Mouse (Mus musculus): ENCODE data around the gene Gm29609. TPM values are rescaled to one million over a fixed set of nuclear protein-coding genes. Genes with fewer than 3 reads are reported as not detected.

Gm29609 gene
- polyA plus RNA-seq, 1 experiment from 2014 or later: 0.74 TPM

GRCm38 (mm10) chr5:31137658-31138057 is 42.1 kb downstream of the Gm29609 start:
- Histone ChIP-seq H3K27ac (replicated peaks) (no peak overlapping the region), H3K9me3 (replicated peaks) (no peaks in the 10 kb centered on the region), H3K9ac (no peak overlapping the region), H3K36me3 (replicated peaks) (no peaks in the 10 kb centered on the region), H3K4me3 (replicated peaks) (no peak overlapping the region), H3K27me3 (peaks cover 71% of the 10 kb centered on the region), H3K4me1 (replicated peaks) (0 out of 2 replicates have a peak, but pooled peaks cover 3% of the 10 kb centered on the region), H3K4me2 (no peak overlapping the region)
- WGBS (ENCODE audit: insufficient replicate concordance): 4% methylated on average over 13 of the region's 13 CpGs
- ATAC-seq (ENCODE audit: insufficient read depth): no peak

GRCm38 (mm10) chr5:31136730-31137424 is 42.8 kb downstream of the Gm29609 start:
- no peaks in the 10 kb centered on the region for H3K36me3 ChIP-seq (replicated peaks)
- no peaks in the 10 kb centered on the region for H3K9me3 ChIP-seq (replicated peaks)
- ATAC-seq (ENCODE audit: insufficient read depth): no peak
- no peak overlapping the region for H3K4me3 ChIP-seq (replicated peaks)
- no peak overlapping the region for H3K9ac ChIP-seq
- H3K27me3 ChIP-seq: peaks cover 71% of the 10 kb centered on the region
- H3K4me1 ChIP-seq (replicated peaks): 0 out of 2 replicates have a peak, but pooled peaks cover 3% of the 10 kb centered on the region
- H3K4me2 ChIP-seq: no peak overlapping the region
- no peak overlapping the region for H3K27ac ChIP-seq (replicated peaks)
- 2% methylated on average over 33 of the region's 33 CpGs for WGBS (ENCODE audit: insufficient replicate concordance)

- 28% methylated on average over 5 of the region's 5 CpGs for WGBS (ENCODE audit: insufficient replicate concordance)
- ATAC-seq (ENCODE audit: insufficient read depth): no peak
Observed at GRCm38 (mm10) chr5:31126050-31126449, 53.7 kb downstream of the Gm29609 start.

GRCm38 (mm10) chr5:31123481-31123880 is 56.2 kb downstream of the Gm29609 start:
- H3K9ac ChIP-seq: no peak overlapping the region
- H3K27ac ChIP-seq (replicated peaks): no peak overlapping the region
- H3K4me1 ChIP-seq (replicated peaks): no peaks in the 10 kb centered on the region
- ATAC-seq (ENCODE audit: insufficient read depth): no peak
- H3K27me3 ChIP-seq: no peaks in the 10 kb centered on the region
- no peak overlapping the region for H3K4me2 ChIP-seq
- no peaks in the 10 kb centered on the region for H3K36me3 ChIP-seq (replicated peaks)
- WGBS (ENCODE audit: insufficient replicate concordance): 40% methylated on average over 2 of the region's 2 CpGs
- H3K9me3 ChIP-seq (replicated peaks): no peaks in the 10 kb centered on the region
- no peak overlapping the region for H3K4me3 ChIP-seq (replicated peaks)

More at GRCm38 (mm10) chr5:31126050-31126449, 53.7 kb downstream of the Gm29609 start:
- Histone ChIP-seq H3K4me1 (replicated peaks) (no peaks in the 10 kb centered on the region), H3K4me2 (no peak overlapping the region), H3K27me3 (peaks cover 15% of the 10 kb centered on the region), H3K9ac (no peak overlapping the region), H3K4me3 (replicated peaks) (no peak overlapping the region), H3K9me3 (replicated peaks) (no peaks in the 10 kb centered on the region), H3K36me3 (replicated peaks) (no peaks in the 10 kb centered on the region), H3K27ac (replicated peaks) (no peak overlapping the region)

- Histone ChIP-seq H3K9ac (no peak overlapping the region), H3K27ac (replicated peaks) (no peak overlapping the region), H3K4me1 (replicated peaks) (no peaks in the 10 kb centered on the region), H3K9me3 (replicated peaks) (no peaks in the 10 kb centered on the region), H3K4me3 (replicated peaks) (no peak overlapping the region), H3K36me3 (replicated peaks) (no peaks in the 10 kb centered on the region), H3K27me3 (peaks cover 10% of the 10 kb centered on the region), H3K4me2 (no peak overlapping the region)
- no peak for ATAC-seq (ENCODE audit: insufficient read depth)
- 36% methylated on average over 8 of the region's 8 CpGs for WGBS (ENCODE audit: insufficient replicate concordance)
Observed at GRCm38 (mm10) chr5:31121111-31121510, 58.6 kb downstream of the Gm29609 start.

GRCm38 (mm10) chr5:31116912-31117311 is 62.8 kb downstream of the Gm29609 start:
- Histone ChIP-seq H3K27ac (replicated peaks) (no peak overlapping the region), H3K4me3 (replicated peaks) (no peak overlapping the region), H3K4me2 (no peak overlapping the region), H3K4me1 (replicated peaks) (no peaks in the 10 kb centered on the region), H3K36me3 (replicated peaks) (no peaks in the 10 kb centered on the region), H3K27me3 (peaks cover 10% of the 10 kb centered on the region), H3K9ac (no peak overlapping the region), H3K9me3 (replicated peaks) (no peaks in the 10 kb centered on the region)
- WGBS (ENCODE audit: insufficient replicate concordance): 23% methylated on average over 10 of the region's 10 CpGs
- ATAC-seq (ENCODE audit: insufficient read depth): no peak

- ATAC-seq (ENCODE audit: insufficient read depth): no peak
- Histone ChIP-seq H3K9me3 (replicated peaks) (no peaks in the 10 kb centered on the region), H3K27ac (replicated peaks) (no peak within 1 kb of the TSS), H3K4me3 (replicated peaks) (no peak within 1 kb of the TSS), H3K36me3 (replicated peaks) (no peaks in the 10 kb centered on the region), H3K4me1 (replicated peaks) (no peaks in the 10 kb centered on the region), H3K4me2 (no peak within 1 kb of the TSS), H3K9ac (no peak within 1 kb of the TSS), H3K27me3 (peaks cover 10% of the 10 kb centered on the region)
- WGBS (ENCODE audit: insufficient replicate concordance): 25% methylated on average over 3 of the region's 3 CpGs
Observed at GRCm38 (mm10) chr5:31116354-31116753, 63.4 kb downstream of the Gm29609 start, which contains the start of gene Trim54. Gene Trim54 (plus strand): TSS chr5:31116712.

GRCm38 (mm10) chr5:31110781-31111180 is 68.9 kb downstream of the Gm29609 start:
- 14% methylated on average over 7 of the region's 7 CpGs for WGBS (ENCODE audit: insufficient replicate concordance)
- Histone ChIP-seq H3K9ac (no peak overlapping the region), H3K4me1 (replicated peaks) (no peaks in the 10 kb centered on the region), H3K4me3 (replicated peaks) (no peak overlapping the region), H3K27me3 (peaks cover 15% of the 10 kb centered on the region), H3K36me3 (replicated peaks) (no peaks in the 10 kb centered on the region), H3K27ac (replicated peaks) (no peak overlapping the region), H3K4me2 (no peak overlapping the region), H3K9me3 (replicated peaks) (no peaks in the 10 kb centered on the region)
- ATAC-seq (ENCODE audit: insufficient read depth): no peak

- 85% methylated on average over 18 of the region's 18 CpGs for WGBS (ENCODE audit: insufficient replicate concordance)
- Histone ChIP-seq H3K4me2 (no peak within 1 kb of the TSS), H3K27ac (replicated peaks) (no peak within 1 kb of the TSS), H3K9me3 (replicated peaks) (no peaks in the 10 kb centered on the region), H3K36me3 (replicated peaks) (no peaks in the 10 kb centered on the region), H3K9ac (no peak within 1 kb of the TSS), H3K27me3 (peaks cover 30% of the 10 kb centered on the region), H3K4me1 (replicated peaks) (no peaks in the 10 kb centered on the region), H3K4me3 (replicated peaks) (no peak within 1 kb of the TSS)
- ATAC-seq (ENCODE audit: insufficient read depth): no peak
Observed at GRCm38 (mm10) chr5:31108000-31108490, 71.7 kb downstream of the Gm29609 start, which contains the start of gene Slc30a3. Gene Slc30a3 (minus strand): TSS chr5:31108237.

- no peaks in the 10 kb centered on the region for H3K4me1 ChIP-seq (replicated peaks)
- no peaks in the 10 kb centered on the region for H3K36me3 ChIP-seq (replicated peaks)
- no peak within 1 kb of the TSS for H3K4me2 ChIP-seq
- 52% methylated on average over 9 of the region's 9 CpGs for WGBS (ENCODE audit: insufficient replicate concordance)
- no peaks in the 10 kb centered on the region for H3K9me3 ChIP-seq (replicated peaks)
- H3K27ac ChIP-seq (replicated peaks): no peak within 1 kb of the TSS
- no peak for ATAC-seq (ENCODE audit: insufficient read depth)
- peaks cover 37% of the 10 kb centered on the region for H3K27me3 ChIP-seq
- no peak within 1 kb of the TSS for H3K9ac ChIP-seq
- H3K4me3 ChIP-seq (replicated peaks): no peak within 1 kb of the TSS
Observed at GRCm38 (mm10) chr5:31105814-31106335, 73.8 kb downstream of the Gm29609 start, which contains the start of gene Dnajc5g. Gene Dnajc5g (plus strand): TSS chr5:31106285.

- Histone ChIP-seq H3K4me3 (replicated peaks) (peak overlapping the region; percentile 44), H3K9ac (no peak overlapping the region), H3K4me1 (replicated peaks) (peaks cover 19% of the 10 kb centered on the region), H3K27ac (replicated peaks) (no peak overlapping the region), H3K4me2 (peak overlapping the region; percentile 65), H3K36me3 (replicated peaks) (no peaks in the 10 kb centered on the region), H3K9me3 (replicated peaks) (no peaks in the 10 kb centered on the region), H3K27me3 (peaks cover 95% of the 10 kb centered on the region)
- ATAC-seq (ENCODE audit: insufficient read depth): no peak
- WGBS (ENCODE audit: insufficient replicate concordance): 23% methylated on average over 11 of the region's 11 CpGs
Observed at GRCm38 (mm10) chr5:31095711-31096480, 83.8 kb downstream of the Gm29609 start.
